Mouse (Mus musculus): ENCODE results near the gene Iffo1. TPM values are rescaled to one million over a fixed set of nuclear protein-coding genes. Genes with fewer than 3 reads are reported as not detected.

Iffo1 gene
- polyA plus RNA-seq, 1 experiment from 2014 or later: 8.8 TPM

DNA sequence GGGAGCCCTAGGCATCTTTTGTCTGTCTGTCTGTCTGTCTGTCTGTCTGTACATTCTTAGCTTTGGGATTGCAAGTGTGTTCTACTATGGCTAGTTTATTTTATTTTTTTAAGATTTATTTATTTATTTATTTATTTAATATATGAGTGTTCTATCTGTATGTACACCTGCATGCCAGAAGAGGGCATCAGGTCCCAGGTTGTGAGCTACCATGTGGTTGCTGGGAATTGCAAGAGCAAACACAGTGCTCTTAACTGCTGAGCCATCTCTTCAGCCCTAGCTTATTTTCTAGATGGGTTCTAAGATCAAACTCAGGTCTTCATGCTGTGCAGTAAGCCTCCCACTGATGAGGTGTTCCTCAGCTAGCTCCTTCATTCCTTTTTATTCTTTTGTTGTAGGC, 9.5 kb downstream of the Iffo1 start:
- no peak for ATAC-seq (ENCODE audit: insufficient read depth, low FRiP score)
- Histone ChIP-seq H3K36me3 (ENCODE audit: control insufficient read depth, insufficient read depth, low read length) (0 out of 2 replicates have a peak, but pooled peaks cover 8% of the 10 kb centered on the region), H3K27me3 (ENCODE audit: control insufficient read depth, insufficient read depth, low read length) (no peaks in the 10 kb centered on the region), H3K4me1 (ENCODE audit: control insufficient read depth, insufficient read depth, low read length) (0 out of 2 replicates have a peak, but pooled peaks cover 2% of the 10 kb centered on the region), H3K9ac (ENCODE audit: low read length) (no peak overlapping the region), H3K4me3 (replicated peaks; ENCODE audit: low read length) (no peak overlapping the region), H3K9me3 (replicated peaks; ENCODE audit: control insufficient read depth, low read length) (no peaks in the 10 kb centered on the region), H3K27ac (ENCODE audit: low read length) (no peak overlapping the region), H3K4me2 (ENCODE audit: low read depth, low read length) (no peak overlapping the region)

GRCm38 (mm10) chr6:125155262-125155661, 10.2 kb downstream of the Iffo1 start:
- Histone ChIP-seq H3K27me3 (ENCODE audit: control insufficient read depth, insufficient read depth, low read length) (no peaks in the 10 kb centered on the region), H3K27ac (ENCODE audit: low read length) (no peak overlapping the region), H3K4me2 (ENCODE audit: low read depth, low read length) (no peak overlapping the region), H3K9me3 (replicated peaks; ENCODE audit: control insufficient read depth, low read length) (no peaks in the 10 kb centered on the region), H3K4me1 (ENCODE audit: control insufficient read depth, insufficient read depth, low read length) (no peaks in the 10 kb centered on the region), H3K36me3 (ENCODE audit: control insufficient read depth, insufficient read depth, low read length) (0 out of 2 replicates have a peak, but pooled peaks cover 8% of the 10 kb centered on the region), H3K9ac (ENCODE audit: low read length) (no peak overlapping the region), H3K4me3 (replicated peaks; ENCODE audit: low read length) (no peak overlapping the region)
- WGBS: 79% methylated on average over 8 of the region's 8 CpGs
- ATAC-seq (ENCODE audit: insufficient read depth, low FRiP score): no peak

DNA sequence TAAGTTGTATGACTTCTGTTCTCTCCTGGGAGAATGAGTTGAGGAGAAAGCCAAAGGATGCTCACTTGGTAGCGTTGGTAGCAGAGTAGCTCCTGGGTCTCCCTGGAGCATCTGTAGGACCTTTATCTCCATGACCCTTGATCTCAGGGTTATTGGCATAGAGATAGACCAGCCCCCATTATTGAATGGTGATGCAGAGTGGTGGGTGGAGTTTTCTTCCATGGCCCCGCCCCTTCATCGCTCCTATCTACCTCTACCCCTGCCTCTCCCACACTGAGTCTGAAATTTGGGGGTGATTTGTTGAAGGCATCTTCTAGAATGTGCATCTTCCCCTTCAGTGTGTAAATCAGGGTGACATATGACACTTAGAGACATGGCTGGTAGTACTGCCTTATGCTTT, 11.4 kb downstream of the Iffo1 start:
- no peak overlapping the region for H3K4me3 ChIP-seq (replicated peaks; ENCODE audit: low read length)
- H3K9me3 ChIP-seq (replicated peaks; ENCODE audit: control insufficient read depth, low read length): no peaks in the 10 kb centered on the region
- 0 out of 2 replicates have a peak, but pooled peaks cover 5% of the 10 kb centered on the region for H3K36me3 ChIP-seq (ENCODE audit: control insufficient read depth, insufficient read depth, low read length)
- WGBS: 87% methylated on average over 3 of the region's 3 CpGs
- no peaks in the 10 kb centered on the region for H3K27me3 ChIP-seq (ENCODE audit: control insufficient read depth, insufficient read depth, low read length)
- 0 out of 2 replicates have a peak, but pooled peaks cover 6% of the 10 kb centered on the region for H3K4me1 ChIP-seq (ENCODE audit: control insufficient read depth, insufficient read depth, low read length)
- no peak overlapping the region for H3K27ac ChIP-seq (ENCODE audit: low read length)
- H3K4me2 ChIP-seq (ENCODE audit: low read depth, low read length): no peak overlapping the region
- ATAC-seq (ENCODE audit: insufficient read depth, low FRiP score): no peak
- no peak overlapping the region for H3K9ac ChIP-seq (ENCODE audit: low read length)

GRCm38 (mm10) chr6:125156903-125157614, 12.0 kb downstream of the Iffo1 start:
- 0 out of 2 replicates have a peak, but pooled peaks cover 9% of the 10 kb centered on the region for H3K4me1 ChIP-seq (ENCODE audit: control insufficient read depth, insufficient read depth, low read length)
- no peaks in the 10 kb centered on the region for H3K27me3 ChIP-seq (ENCODE audit: control insufficient read depth, insufficient read depth, low read length)
- no peak overlapping the region for H3K4me3 ChIP-seq (replicated peaks; ENCODE audit: low read length)
- WGBS: 71% methylated on average over 7 of the region's 7 CpGs
- H3K9ac ChIP-seq (ENCODE audit: low read length): no peak overlapping the region
- H3K36me3 ChIP-seq (ENCODE audit: control insufficient read depth, insufficient read depth, low read length): 0 out of 2 replicates have a peak, but pooled peaks cover 5% of the 10 kb centered on the region
- no peaks in the 10 kb centered on the region for H3K9me3 ChIP-seq (replicated peaks; ENCODE audit: control insufficient read depth, low read length)
- no peak overlapping the region for H3K4me2 ChIP-seq (ENCODE audit: low read depth, low read length)
- no peak for ATAC-seq (ENCODE audit: insufficient read depth, low FRiP score)
- H3K27ac ChIP-seq (ENCODE audit: low read length): no peak overlapping the region

GRCm38 (mm10) chr6:125158944-125159492, 14.0 kb downstream of the Iffo1 start:
- 85% methylated on average over 15 of the region's 15 CpGs for WGBS
- ATAC-seq (ENCODE audit: insufficient read depth, low FRiP score): no peak

GRCm38 (mm10) chr6:125159773-125160557, 14.9 kb downstream of the Iffo1 start:
- no peak overlapping the region for H3K9ac ChIP-seq (ENCODE audit: low read length)
- no peak overlapping the region for H3K4me3 ChIP-seq (replicated peaks; ENCODE audit: low read length)
- no peaks in the 10 kb centered on the region for H3K27me3 ChIP-seq (ENCODE audit: control insufficient read depth, insufficient read depth, low read length)
- H3K36me3 ChIP-seq (ENCODE audit: control insufficient read depth, insufficient read depth, low read length): 0 out of 2 replicates have a peak, but pooled peaks cover 5% of the 10 kb centered on the region
- WGBS: 81% methylated on average over 7 of the region's 7 CpGs
- no peaks in the 10 kb centered on the region for H3K9me3 ChIP-seq (replicated peaks; ENCODE audit: control insufficient read depth, low read length)
- H3K4me1 ChIP-seq (ENCODE audit: control insufficient read depth, insufficient read depth, low read length): peaks cover 27% of the 10 kb centered on the region
- no peak overlapping the region for H3K4me2 ChIP-seq (ENCODE audit: low read depth, low read length)
- no peak overlapping the region for H3K27ac ChIP-seq (ENCODE audit: low read length)
- ATAC-seq (ENCODE audit: insufficient read depth, low FRiP score): no peak

More at GRCm38 (mm10) chr6:125158944-125159492, 14.0 kb downstream of the Iffo1 start:
- no peaks in the 10 kb centered on the region for H3K9me3 ChIP-seq (replicated peaks; ENCODE audit: control insufficient read depth, low read length)
- peaks cover 23% of the 10 kb centered on the region for H3K4me1 ChIP-seq (ENCODE audit: control insufficient read depth, insufficient read depth, low read length)
- H3K27ac ChIP-seq (ENCODE audit: low read length): no peak overlapping the region
- no peak overlapping the region for H3K4me3 ChIP-seq (replicated peaks; ENCODE audit: low read length)
- H3K9ac ChIP-seq (ENCODE audit: low read length): no peak overlapping the region
- H3K27me3 ChIP-seq (ENCODE audit: control insufficient read depth, insufficient read depth, low read length): no peaks in the 10 kb centered on the region
- H3K36me3 ChIP-seq (ENCODE audit: control insufficient read depth, insufficient read depth, low read length): 0 out of 2 replicates have a peak, but pooled peaks cover 5% of the 10 kb centered on the region
- H3K4me2 ChIP-seq (ENCODE audit: low read depth, low read length): no peak overlapping the region

GRCm38 (mm10) chr6:125160558-125160853, 15.5 kb downstream of the Iffo1 start:
- WGBS: 62% methylated on average over 10 of the region's 10 CpGs
- no peaks in the 10 kb centered on the region for H3K9me3 ChIP-seq (replicated peaks; ENCODE audit: control insufficient read depth, low read length)
- ATAC-seq (ENCODE audit: insufficient read depth, low FRiP score): no peak
- peak overlapping the region; percentile 30; the same call in 1 of the 2 replicates for H3K27ac ChIP-seq (ENCODE audit: low read length)
- peaks cover 27% of the 10 kb centered on the region for H3K4me1 ChIP-seq (ENCODE audit: control insufficient read depth, insufficient read depth, low read length)
- 0 out of 2 replicates have a peak, but pooled peaks cover 5% of the 10 kb centered on the region for H3K36me3 ChIP-seq (ENCODE audit: control insufficient read depth, insufficient read depth, low read length)
- no peak overlapping the region for H3K4me2 ChIP-seq (ENCODE audit: low read depth, low read length)
- no peak overlapping the region for H3K9ac ChIP-seq (ENCODE audit: low read length)
- no peaks in the 10 kb centered on the region for H3K27me3 ChIP-seq (ENCODE audit: control insufficient read depth, insufficient read depth, low read length)
- no peak overlapping the region for H3K4me3 ChIP-seq (replicated peaks; ENCODE audit: low read length)

DNA sequence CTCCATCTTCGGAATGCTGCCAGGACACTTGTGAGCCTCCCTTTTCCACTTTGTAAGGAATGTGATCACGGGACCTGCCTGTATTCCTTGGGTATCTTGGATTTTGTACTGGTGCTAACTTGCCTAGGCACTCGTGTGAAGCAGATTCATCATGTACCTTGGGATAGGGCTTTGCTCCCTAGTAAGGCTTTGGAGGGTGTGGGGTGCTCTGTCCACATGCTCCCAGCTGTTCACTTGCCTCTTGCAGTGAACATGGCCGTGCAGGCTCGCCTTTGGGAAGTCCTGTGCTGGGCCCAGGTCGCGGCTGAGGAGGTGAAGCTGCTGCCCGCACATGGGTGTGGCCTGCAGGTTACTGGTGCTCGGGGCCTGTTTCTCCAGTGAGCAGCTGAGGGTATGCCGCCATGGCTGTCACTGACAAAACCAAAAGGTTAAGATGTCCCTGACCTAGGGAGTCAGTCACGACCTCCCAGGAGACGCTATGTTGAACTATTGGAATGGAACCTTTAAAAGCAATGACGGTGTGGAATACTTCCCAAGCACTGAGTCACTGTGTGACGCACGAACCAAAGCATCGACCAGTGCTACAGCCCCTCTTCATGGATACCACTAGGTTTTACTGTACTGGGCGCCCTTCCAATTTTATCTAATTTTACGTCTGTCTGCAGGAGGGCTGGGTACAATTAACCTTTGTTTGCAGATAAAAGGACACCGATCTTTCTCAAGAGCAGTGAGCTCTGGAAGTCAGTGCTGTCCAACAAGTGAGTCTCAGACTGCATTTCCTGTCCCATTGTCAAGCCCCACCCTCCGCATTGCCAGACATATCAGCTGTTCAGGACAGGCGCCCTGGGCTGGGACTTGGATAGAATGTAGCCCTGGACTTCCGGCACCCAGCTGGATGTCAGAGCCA, 16.1 kb downstream of the Iffo1 start:
- no peak for ATAC-seq (ENCODE audit: insufficient read depth, low FRiP score)
- H3K9ac ChIP-seq (ENCODE audit: low read length): no peak overlapping the region; the same call in 1 of the 2 replicates
- 19% methylated on average over 22 of the region's 22 CpGs for WGBS
- H3K27me3 ChIP-seq (ENCODE audit: control insufficient read depth, insufficient read depth, low read length): no peaks in the 10 kb centered on the region
- H3K4me3 ChIP-seq (replicated peaks; ENCODE audit: low read length): no peak overlapping the region
- no peaks in the 10 kb centered on the region for H3K9me3 ChIP-seq (replicated peaks; ENCODE audit: control insufficient read depth, low read length)
- peaks cover 27% of the 10 kb centered on the region for H3K4me1 ChIP-seq (ENCODE audit: control insufficient read depth, insufficient read depth, low read length)
- H3K27ac ChIP-seq (ENCODE audit: low read length): peak overlapping the region; percentile 57
- 0 out of 2 replicates have a peak, but pooled peaks cover 5% of the 10 kb centered on the region for H3K36me3 ChIP-seq (ENCODE audit: control insufficient read depth, insufficient read depth, low read length)
- no peak overlapping the region for H3K4me2 ChIP-seq (ENCODE audit: low read depth, low read length)

Data from stomach, embryonic 16.5 days (tissue).